Mouse (Mus musculus): ENCODE measurements around the gene Msx2. TPM values are rescaled to one million over a fixed set of nuclear protein-coding genes. Genes with fewer than 3 reads are reported as not detected.
A peak's percentile ranks its signal among the peaks of the same experiment; 100 is the strongest.

Msx2 gene
- polyA plus RNA-seq, 1 experiment from 2014 or later = 34.2 TPM

DNA sequence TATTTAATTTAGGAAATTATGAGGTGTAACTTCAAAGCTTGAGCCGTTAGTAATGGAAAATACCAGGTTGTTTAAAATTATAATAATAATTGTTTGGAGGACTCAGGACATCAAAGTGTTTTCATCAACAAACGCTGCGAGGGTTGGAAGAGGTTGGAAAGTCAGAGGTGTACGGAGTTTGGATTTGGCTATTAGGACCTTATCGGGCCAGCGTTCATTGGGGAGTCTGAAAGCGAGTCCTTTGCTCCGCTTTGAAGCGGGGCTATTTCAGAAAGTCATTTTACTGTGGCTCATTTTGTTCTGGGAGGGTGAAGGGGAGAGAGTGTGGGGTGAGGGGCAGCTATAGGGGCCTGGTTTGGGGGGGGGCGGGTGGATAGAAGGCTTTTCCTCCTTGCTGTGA, 8.9 kb downstream of the Msx2 start:
- Histone ChIP-seq H3K4me1 (peaks cover 20% of the 10 kb centered on the region), H3K4me3 (no peak overlapping the region), H3K36me3 (no peaks in the 10 kb centered on the region), H3K9me3 (no peaks in the 10 kb centered on the region), H3K27ac (peak overlapping the region; percentile 62; the same call in 1 of the 2 replicates), H3K4me2 (replicated peaks) (peak overlapping the region; percentile 46), H3K27me3 (peaks cover 70% of the 10 kb centered on the region), H3K9ac (0 out of 2 replicates have a peak overlapping the region, but pooled peaks have one; percentile 1)
- 4% methylated on average over 10 of the region's 10 CpGs for WGBS
- ATAC-seq (ENCODE audit: insufficient number of reproducible peaks, insufficient read depth, low FRiP score, low TSS enrichment) = no peak

DNA sequence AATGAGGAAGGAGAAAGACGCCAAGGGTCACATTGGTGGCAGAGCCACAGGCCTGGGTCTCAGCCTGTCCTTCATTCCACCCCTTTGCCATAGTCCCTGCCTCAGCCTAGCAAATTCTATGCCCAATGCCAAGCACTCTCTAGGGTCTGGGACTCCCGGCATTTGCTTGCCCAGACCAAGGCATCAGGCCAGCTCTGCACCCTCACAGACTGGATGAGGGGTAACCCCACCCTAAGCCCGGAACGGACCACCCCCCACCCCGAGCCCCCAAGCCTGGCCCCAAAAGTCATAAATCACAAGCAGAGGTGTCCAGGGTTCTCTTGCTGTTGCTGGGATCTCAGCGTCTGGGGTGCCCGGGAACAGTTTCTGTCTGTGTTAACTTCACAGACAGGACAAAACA, 9.8 kb downstream of the Msx2 start:
- no peaks in the 10 kb centered on the region for H3K9me3 ChIP-seq
- H3K9ac ChIP-seq = 0 out of 2 replicates have a peak overlapping the region, but pooled peaks have one; percentile 48
- under 1% methylated on average over 7 of the region's 7 CpGs for WGBS
- peak overlapping the region; percentile 43 for H3K4me3 ChIP-seq
- peak overlapping the region; percentile 76; the same call in 1 of the 2 replicates for H3K27ac ChIP-seq
- no peaks in the 10 kb centered on the region for H3K36me3 ChIP-seq
- H3K4me1 ChIP-seq = peaks cover 20% of the 10 kb centered on the region
- peak overlapping the region; percentile 79 for H3K4me2 ChIP-seq (replicated peaks)
- ATAC-seq (ENCODE audit: insufficient number of reproducible peaks, insufficient read depth, low FRiP score, low TSS enrichment) = no peak
- H3K27me3 ChIP-seq = peaks cover 67% of the 10 kb centered on the region

- Histone ChIP-seq H3K9me3 (no peaks in the 10 kb centered on the region), H3K4me1 (peaks cover 20% of the 10 kb centered on the region), H3K27ac (no peak overlapping the region), H3K36me3 (no peaks in the 10 kb centered on the region), H3K4me2 (replicated peaks) (peak overlapping the region; percentile 79), H3K27me3 (peaks cover 65% of the 10 kb centered on the region), H3K9ac (peak overlapping the region; percentile 48), H3K4me3 (peak overlapping the region; percentile 43)
- ATAC-seq (ENCODE audit: insufficient number of reproducible peaks, insufficient read depth, low FRiP score, low TSS enrichment) = no peak
- under 1% methylated on average over 15 of the region's 15 CpGs for WGBS
Observed at GRCm38 (mm10) chr13:53462649-53462970, 10.3 kb downstream of the Msx2 start.

GRCm38 (mm10) chr13:53461855-53462648, 10.8 kb downstream of the Msx2 start:
- H3K27ac ChIP-seq = no peak overlapping the region
- H3K27me3 ChIP-seq = peaks cover 65% of the 10 kb centered on the region
- peak overlapping the region; percentile 43 for H3K4me3 ChIP-seq
- WGBS = under 1% methylated on average over 51 of the region's 51 CpGs
- peaks cover 20% of the 10 kb centered on the region for H3K4me1 ChIP-seq
- no peaks in the 10 kb centered on the region for H3K9me3 ChIP-seq
- H3K4me2 ChIP-seq (replicated peaks) = peak overlapping the region; percentile 79
- H3K9ac ChIP-seq = peak overlapping the region; percentile 48
- H3K36me3 ChIP-seq = no peaks in the 10 kb centered on the region
- ATAC-seq (ENCODE audit: insufficient number of reproducible peaks, insufficient read depth, low FRiP score, low TSS enrichment) = peak; percentile 42

- H3K27me3 ChIP-seq = peaks cover 62% of the 10 kb centered on the region
- H3K9ac ChIP-seq = no peak overlapping the region
- peaks cover 20% of the 10 kb centered on the region for H3K4me1 ChIP-seq
- no peaks in the 10 kb centered on the region for H3K36me3 ChIP-seq
- WGBS = 40% methylated on average over 2 of the region's 2 CpGs
- no peaks in the 10 kb centered on the region for H3K9me3 ChIP-seq
- no peak overlapping the region for H3K4me2 ChIP-seq (replicated peaks)
- no peak overlapping the region for H3K27ac ChIP-seq
- no peak for ATAC-seq (ENCODE audit: insufficient number of reproducible peaks, insufficient read depth, low FRiP score, low TSS enrichment)
- peak overlapping the region; percentile 43 for H3K4me3 ChIP-seq
Observed at GRCm38 (mm10) chr13:53461346-53461745, 11.5 kb downstream of the Msx2 start.

DNA sequence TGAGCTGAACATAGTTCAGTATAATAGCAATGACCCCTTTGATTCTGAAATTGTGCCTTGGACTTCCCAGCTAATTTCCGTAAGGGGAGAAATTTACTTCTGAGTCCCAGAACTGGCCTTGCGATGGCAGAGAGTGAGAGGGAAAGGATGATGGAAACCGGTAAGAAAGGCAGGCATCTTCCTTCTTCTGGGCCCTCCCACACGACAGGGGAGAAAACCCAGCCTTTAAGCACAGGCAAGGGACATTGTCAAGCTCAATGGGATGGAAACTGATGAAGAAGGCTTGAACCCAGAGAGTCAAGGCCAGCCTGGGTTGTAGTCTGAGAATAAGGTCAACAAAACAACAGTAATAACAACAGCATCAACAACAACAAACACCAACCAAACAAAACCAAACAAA, 14.1 kb downstream of the Msx2 start:
- Histone ChIP-seq H3K9ac (no peak overlapping the region), H3K36me3 (no peaks in the 10 kb centered on the region), H3K9me3 (no peaks in the 10 kb centered on the region), H3K27me3 (peaks cover 45% of the 10 kb centered on the region), H3K27ac (no peak overlapping the region), H3K4me3 (no peak overlapping the region), H3K4me1 (peaks cover 9% of the 10 kb centered on the region), H3K4me2 (replicated peaks) (no peak overlapping the region)
- ATAC-seq (ENCODE audit: insufficient number of reproducible peaks, insufficient read depth, low FRiP score, low TSS enrichment) = no peak
- 55% methylated on average over 4 of the region's 4 CpGs for WGBS

- H3K9me3 ChIP-seq = no peaks in the 10 kb centered on the region
- WGBS = 6% methylated on average over 21 of the region's 21 CpGs
- H3K36me3 ChIP-seq = no peaks in the 10 kb centered on the region
- H3K27me3 ChIP-seq = peaks cover 15% of the 10 kb centered on the region
- peak overlapping the region; percentile 41; the same call in 1 of the 2 replicates for H3K27ac ChIP-seq
- H3K4me2 ChIP-seq (replicated peaks) = peak overlapping the region; percentile 47
- no peaks in the 10 kb centered on the region for H3K4me1 ChIP-seq
- 0 out of 2 replicates have a peak overlapping the region, but pooled peaks have one; percentile 1 for H3K9ac ChIP-seq
- H3K4me3 ChIP-seq = peak overlapping the region; percentile 20
- no peak for ATAC-seq (ENCODE audit: insufficient number of reproducible peaks, insufficient read depth, low FRiP score, low TSS enrichment)
Observed at GRCm38 (mm10) chr13:53454794-53455672, 17.8 kb downstream of the Msx2 start.

DNA sequence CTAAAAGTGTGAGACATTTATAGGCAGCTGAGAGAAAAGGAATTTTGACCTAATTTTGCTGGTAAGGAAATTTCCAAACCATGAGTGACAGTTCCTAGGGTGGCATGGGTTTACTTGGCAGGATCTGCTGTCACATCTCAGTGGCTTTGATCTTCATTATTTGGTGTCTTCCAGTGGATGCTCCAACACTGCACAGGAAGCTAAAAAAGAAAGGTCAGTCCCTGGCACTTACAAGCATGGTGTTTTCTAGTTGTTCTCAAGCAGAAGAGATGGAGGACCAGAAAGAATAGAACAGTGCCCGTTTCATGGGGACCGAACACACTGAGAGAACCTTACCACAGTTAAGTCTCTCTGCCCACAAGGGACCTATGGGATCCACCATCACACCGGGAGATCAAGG, 18.9 kb downstream of the Msx2 start:
- no peak overlapping the region for H3K4me2 ChIP-seq (replicated peaks)
- 88% methylated on average over 3 of the region's 3 CpGs for WGBS

DNA sequence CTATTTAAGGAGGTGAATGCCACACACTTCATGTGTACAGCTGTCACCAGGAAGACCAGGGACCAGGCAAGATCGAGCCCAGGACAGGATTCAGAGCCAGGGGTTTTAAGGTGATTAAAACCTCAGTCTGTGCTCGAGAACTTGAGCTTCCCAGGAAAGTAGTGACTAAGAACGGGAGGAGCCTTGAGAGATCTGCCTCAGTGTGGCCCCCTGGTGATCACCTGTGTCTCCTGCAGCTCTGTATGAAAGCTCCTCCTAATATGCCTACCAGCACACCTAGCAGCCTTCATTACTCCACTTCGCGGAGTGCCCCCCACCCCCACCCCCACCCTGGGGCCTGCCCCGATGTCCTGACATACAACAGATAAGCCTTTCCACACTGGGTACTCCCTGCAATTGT, 25.3 kb downstream of the Msx2 start:
- Histone ChIP-seq H3K9ac (no peak overlapping the region), H3K4me1 (no peaks in the 10 kb centered on the region), H3K27ac (no peak overlapping the region), H3K9me3 (no peaks in the 10 kb centered on the region), H3K4me2 (replicated peaks) (no peak overlapping the region), H3K27me3 (no peaks in the 10 kb centered on the region), H3K36me3 (no peaks in the 10 kb centered on the region), H3K4me3 (no peak overlapping the region)
- no peak for ATAC-seq (ENCODE audit: insufficient number of reproducible peaks, insufficient read depth, low FRiP score, low TSS enrichment)
- 25% methylated on average over 6 of the region's 6 CpGs for WGBS

More for the DNA sequence above, 18.9 kb downstream of the Msx2 start:
- peaks cover 8% of the 10 kb centered on the region for H3K27me3 ChIP-seq
- no peak for ATAC-seq (ENCODE audit: insufficient number of reproducible peaks, insufficient read depth, low FRiP score, low TSS enrichment)
- H3K9ac ChIP-seq = no peak overlapping the region
- H3K4me1 ChIP-seq = no peaks in the 10 kb centered on the region
- no peaks in the 10 kb centered on the region for H3K36me3 ChIP-seq
- no peak overlapping the region for H3K27ac ChIP-seq
- no peaks in the 10 kb centered on the region for H3K9me3 ChIP-seq
- H3K4me3 ChIP-seq = no peak overlapping the region

GRCm38 (mm10) chr13:53443602-53444001, 29.3 kb downstream of the Msx2 start:
- Histone ChIP-seq H3K4me3 (no peak overlapping the region), H3K27me3 (no peaks in the 10 kb centered on the region), H3K9me3 (no peaks in the 10 kb centered on the region), H3K27ac (no peak overlapping the region), H3K4me2 (replicated peaks) (no peak overlapping the region), H3K4me1 (no peaks in the 10 kb centered on the region), H3K36me3 (no peaks in the 10 kb centered on the region), H3K9ac (no peak overlapping the region)
- 31% methylated on average over 3 of the region's 3 CpGs for WGBS
- ATAC-seq (ENCODE audit: insufficient number of reproducible peaks, insufficient read depth, low FRiP score, low TSS enrichment) = no peak

DNA sequence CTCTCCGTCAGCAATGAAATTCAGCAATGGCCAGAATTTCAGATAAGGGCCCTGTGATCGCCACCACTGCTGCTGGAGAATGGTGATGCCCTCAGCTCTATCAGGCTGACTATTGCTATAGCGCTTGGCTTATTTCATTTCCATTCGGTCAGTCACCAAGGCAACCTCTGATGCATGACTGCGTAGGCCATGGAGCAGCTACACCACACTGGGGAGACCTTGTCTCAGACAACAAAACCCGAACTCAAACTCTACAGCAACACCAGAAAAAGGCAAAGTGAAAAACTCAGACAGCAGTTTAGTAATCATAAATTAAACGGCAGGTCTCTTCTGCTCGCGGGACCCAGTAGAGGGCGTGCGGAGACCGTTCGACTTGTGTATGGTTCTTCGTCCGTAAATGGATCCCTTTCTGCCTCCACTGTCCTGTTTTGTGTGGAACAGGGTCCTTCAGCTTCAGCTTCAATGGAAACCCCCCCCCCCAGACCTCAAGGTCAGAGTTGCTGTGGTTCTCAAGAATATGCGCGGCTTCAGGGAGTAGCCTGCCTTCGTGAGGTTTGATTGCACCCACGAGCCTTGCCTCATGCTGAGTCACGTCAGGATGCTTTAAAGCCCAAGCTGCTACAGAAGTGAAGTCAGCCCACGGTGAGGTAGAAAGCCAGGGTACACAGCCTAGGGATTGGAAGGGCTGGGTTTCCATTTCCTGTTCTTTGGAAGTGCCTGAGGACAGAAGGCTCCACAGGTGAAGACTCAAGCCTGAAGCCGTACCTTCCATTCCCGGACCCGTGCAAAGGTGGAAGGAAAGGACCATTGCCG, 30.5 kb downstream of the Msx2 start:
- H3K9ac ChIP-seq = no peak overlapping the region
- no peaks in the 10 kb centered on the region for H3K27me3 ChIP-seq
- no peaks in the 10 kb centered on the region for H3K36me3 ChIP-seq
- no peaks in the 10 kb centered on the region for H3K9me3 ChIP-seq
- H3K27ac ChIP-seq = no peak overlapping the region
- H3K4me1 ChIP-seq = no peaks in the 10 kb centered on the region
- 33% methylated on average over 25 of the region's 25 CpGs for WGBS
- no peak for ATAC-seq (ENCODE audit: insufficient number of reproducible peaks, insufficient read depth, low FRiP score, low TSS enrichment)
- no peak overlapping the region; the same call in 1 of the 2 replicates for H3K4me3 ChIP-seq
- peak overlapping the region; percentile 46 for H3K4me2 ChIP-seq (replicated peaks)
